Mouse (Mus musculus) CH12.LX (cell line): ENCODE results near the gene Ntn1.

Experiments
- CTCF ChIP-seq, 2 experiments: IDR thresholded peaks in 1 of 2; conservative IDR thresholded peaks in 1 of 2; 2 replicates each; pipeline ENCODE4 v1.5.1; 2011 to 2012; ENCODE audit warnings: low read depth in 2 of 2, low read length in 2 of 2, improper control_type of control experiment in 1 of 2, inconsistent platforms in 1 of 2, mild to moderate bottlenecking in 1 of 2, moderate library complexity in 1 of 2
- E2F4 ChIP-seq: IDR thresholded peaks from 2 replicates; pipeline ENCODE4 v1.6.1; 2011; ENCODE audit warnings: low read depth, low read length, improper control_type of control experiment; ENCODE audit not compliant: insufficient replicate concordance
- EP300 ChIP-seq: IDR thresholded peaks from 2 replicates; pipeline ENCODE4 v1.6.1; 2011; ENCODE audit warnings: low read length, improper control_type of control experiment
- MAX ChIP-seq: IDR thresholded peaks from 2 replicates; pipeline ENCODE4 v1.6.1; 2011; ENCODE audit warnings: low read length, improper control_type of control experiment
- NRF1 ChIP-seq: IDR thresholded peaks from 2 replicates; pipeline ENCODE4 v1.6.1; 2014; ENCODE audit warnings: low read depth, mild to moderate bottlenecking, inconsistent platforms, low read length, improper control_type of control experiment, moderate library complexity
- POLR2A ChIP-seq: IDR thresholded peaks from 2 replicates; pipeline ENCODE4 v1.6.1; 2011; ENCODE audit warnings: low read depth, mild to moderate bottlenecking, improper control_type of control experiment, low read length
- USF1 ChIP-seq: IDR thresholded peaks from 2 replicates; pipeline ENCODE4 v1.6.1; 2014; ENCODE audit warnings: low read depth, mild to moderate bottlenecking, inconsistent platforms, low read length, improper control_type of control experiment
- ZKSCAN1 ChIP-seq: IDR thresholded peaks from 2 replicates; pipeline ENCODE4 v1.6.1; 2012; ENCODE audit warnings: low read depth, inconsistent platforms, low read length, improper control_type of control experiment, borderline replicate concordance

- TF ChIP-seq MAX (no peak), ZKSCAN1 (no peak), E2F4 (no peak), POLR2A (no peak), CTCF (conservative IDR thresholded peaks at IDR 0.05 in 1 of 2, IDR thresholded peaks at IDR 0.05 in 1 of 2; ENCODE audit: low read depth in 2 of 2, low read length in 2 of 2) (peak in 1 of 2 experiments; percentile 61; a peak in 2 of 4 replicates), USF1 (no peak), NRF1 (no peak), EP300 (no peak)
Observed at GRCm38 (mm10) chr11:68223143-68223542, 177.5 kb downstream of the Ntn1 start.
